Mouse (Mus musculus): ENCODE measurements around the gene Mast4. TPM values are rescaled to one million over a fixed set of nuclear protein-coding genes. Genes with fewer than 3 reads are reported as not detected.
"Not testable (repeated sequence)": the region's sequence is repeated elsewhere in the genome, so short reads cannot be mapped to it uniquely, and the experiment has no call there.

Mast4 gene
- polyA plus RNA-seq (2012; rRNA removed) = 7.9 and 9.0 TPM in 2 replicates

- DNase-seq (ENCODE audit: low read depth) = no peak
These were observed at the start of gene Mast4 for GRCm38 (mm10) chr13:103334392-103334686. Gene Mast4, minus strand, starts transcription at chr13:103334497.

GRCm38 (mm10) chr13:103374495-103374894 is 40.2 kb upstream of the Mast4 start:
- no peak for DNase-seq (ENCODE audit: low read depth)

- DNase-seq (ENCODE audit: low read depth) = no peak
These were observed 34.9 kb upstream of the Mast4 start for GRCm38 (mm10) chr13:103369194-103369593.

- DNase-seq (ENCODE audit: low read depth) = no peak
These were observed 28.9 kb upstream of the Mast4 start for GRCm38 (mm10) chr13:103363181-103363580.

GRCm38 (mm10) chr13:103357415-103357814 is 23.1 kb upstream of the Mast4 start:
- DNase-seq (ENCODE audit: low read depth) = not testable (repeated sequence)

GRCm38 (mm10) chr13:103356909-103357308 is 22.6 kb upstream of the Mast4 start:
- not testable (repeated sequence) for DNase-seq (ENCODE audit: low read depth)

- DNase-seq (ENCODE audit: low read depth) = no peak
These were observed 20.4 kb upstream of the Mast4 start for GRCm38 (mm10) chr13:103354737-103355136.

- DNase-seq (ENCODE audit: low read depth) = no peak
These were observed 10.5 kb upstream of the Mast4 start for GRCm38 (mm10) chr13:103344749-103345148.

GRCm38 (mm10) chr13:103344006-103344720 is 9.9 kb upstream of the Mast4 start:
- no peak for DNase-seq (ENCODE audit: low read depth)

GRCm38 (mm10) chr13:103341031-103341430 is 6.7 kb upstream of the Mast4 start:
- DNase-seq (ENCODE audit: low read depth) = no peak

- no peak for DNase-seq (ENCODE audit: low read depth)
These were observed 4.3 kb upstream of the Mast4 start for GRCm38 (mm10) chr13:103338616-103339015.

GRCm38 (mm10) chr13:103336237-103336636 is 1.9 kb upstream of the Mast4 start:
- no peak for DNase-seq (ENCODE audit: low read depth)

- no peak for DNase-seq (ENCODE audit: low read depth)
These were observed 594 bp upstream of the Mast4 start for GRCm38 (mm10) chr13:103334723-103335458.

GRCm38 (mm10) chr13:103333601-103334391 is 501 bp downstream of the Mast4 start:
- DNase-seq (ENCODE audit: low read depth) = no peak

GRCm38 (mm10) chr13:103333153-103333552 is 1.1 kb downstream of the Mast4 start:
- no peak for DNase-seq (ENCODE audit: low read depth)

- DNase-seq (ENCODE audit: low read depth) = peak; percentile 27
These were observed 1.6 kb downstream of the Mast4 start for GRCm38 (mm10) chr13:103332731-103333130.

GRCm38 (mm10) chr13:103331096-103331495 is 3.2 kb downstream of the Mast4 start:
- DNase-seq (ENCODE audit: low read depth) = no peak

- DNase-seq (ENCODE audit: low read depth) = no peak
These were observed 6.0 kb downstream of the Mast4 start for GRCm38 (mm10) chr13:103328299-103328698.

- DNase-seq (ENCODE audit: low read depth) = no peak
These were observed 6.5 kb downstream of the Mast4 start for GRCm38 (mm10) chr13:103327843-103328242.

GRCm38 (mm10) chr13:103326186-103326585 is 8.1 kb downstream of the Mast4 start:
- no peak for DNase-seq (ENCODE audit: low read depth)

- DNase-seq (ENCODE audit: low read depth) = no peak
These were observed 14.4 kb downstream of the Mast4 start for GRCm38 (mm10) chr13:103319881-103320280.

GRCm38 (mm10) chr13:103319317-103319716 is 15.0 kb downstream of the Mast4 start:
- DNase-seq (ENCODE audit: low read depth) = no peak

All from gonadal fat pad, adult 2 months (tissue).